Mouse (Mus musculus): ENCODE data around the gene Trim41.
"Not testable (repeated sequence)": the region's sequence is repeated elsewhere in the genome, so short reads cannot be mapped to it uniquely, and the experiment has no call there.

The Trim41 gene

GRCm38 (mm10) chr11:48813782-48814181, 3.4 kb downstream of the Trim41 start:
- no peak for DNase-seq (ENCODE audit: low spot score)

- DNase-seq (ENCODE audit: low spot score) = no peak
Observed at GRCm38 (mm10) chr11:48810142-48810541, 7.0 kb downstream of the Trim41 start.

- no peak for DNase-seq (ENCODE audit: low spot score)
Observed at GRCm38 (mm10) chr11:48809434-48809830, 7.7 kb downstream of the Trim41 start.

- peak; percentile 60 for DNase-seq (ENCODE audit: low spot score)
Observed at GRCm38 (mm10) chr11:48808737-48809433, 8.3 kb downstream of the Trim41 start.

GRCm38 (mm10) chr11:48808304-48808646, 8.9 kb downstream of the Trim41 start:
- no peak for DNase-seq (ENCODE audit: low spot score)

- no peak for DNase-seq (ENCODE audit: low spot score)
Observed at GRCm38 (mm10) chr11:48807563-48808303, 9.4 kb downstream of the Trim41 start.

GRCm38 (mm10) chr11:48806856-48807562, 10.1 kb downstream of the Trim41 start:
- no peak for DNase-seq (ENCODE audit: low spot score)

GRCm38 (mm10) chr11:48804922-48805321, 12.2 kb downstream of the Trim41 start:
- no peak for DNase-seq (ENCODE audit: low spot score)

- no peak for DNase-seq (ENCODE audit: low spot score)
Observed at GRCm38 (mm10) chr11:48803988-48804387, 13.2 kb downstream of the Trim41 start.

- DNase-seq (ENCODE audit: low spot score) = no peak
Observed at GRCm38 (mm10) chr11:48801831-48802772, 15.1 kb downstream of the Trim41 start.

- DNase-seq (ENCODE audit: low spot score) = peak; percentile 87
Observed at GRCm38 (mm10) chr11:48799921-48800701, 17.0 kb downstream of the Trim41 start, which contains the start of gene Rack1. TSS of gene Rack1 (plus strand) at chr11:48800332.

GRCm38 (mm10) chr11:48798984-48799920, 17.9 kb downstream of the Trim41 start:
- DNase-seq (ENCODE audit: low spot score) = no peak

- no peak for DNase-seq (ENCODE audit: low spot score)
Observed at GRCm38 (mm10) chr11:48798308-48798707, 18.8 kb downstream of the Trim41 start.

- DNase-seq (ENCODE audit: low spot score) = no peak
Observed at GRCm38 (mm10) chr11:48797287-48797686, 19.9 kb downstream of the Trim41 start.

GRCm38 (mm10) chr11:48796290-48796689, 20.9 kb downstream of the Trim41 start:
- no peak for DNase-seq (ENCODE audit: low spot score)

- no peak for DNase-seq (ENCODE audit: low spot score)
Observed at GRCm38 (mm10) chr11:48795221-48795620, 21.9 kb downstream of the Trim41 start.

- DNase-seq (ENCODE audit: low spot score) = no peak
Observed at GRCm38 (mm10) chr11:48793184-48793583, 24.0 kb downstream of the Trim41 start.

GRCm38 (mm10) chr11:48791894-48792293, 25.3 kb downstream of the Trim41 start:
- DNase-seq (ENCODE audit: low spot score) = not testable (repeated sequence)

GRCm38 (mm10) chr11:48790946-48791345, 26.2 kb downstream of the Trim41 start:
- DNase-seq (ENCODE audit: low spot score) = no peak

Data from urinary bladder, postnatal 14 days (tissue).